Mouse (Mus musculus): Measurements from ENCODE around the gene Arl4c.

The Arl4c gene

DNA sequence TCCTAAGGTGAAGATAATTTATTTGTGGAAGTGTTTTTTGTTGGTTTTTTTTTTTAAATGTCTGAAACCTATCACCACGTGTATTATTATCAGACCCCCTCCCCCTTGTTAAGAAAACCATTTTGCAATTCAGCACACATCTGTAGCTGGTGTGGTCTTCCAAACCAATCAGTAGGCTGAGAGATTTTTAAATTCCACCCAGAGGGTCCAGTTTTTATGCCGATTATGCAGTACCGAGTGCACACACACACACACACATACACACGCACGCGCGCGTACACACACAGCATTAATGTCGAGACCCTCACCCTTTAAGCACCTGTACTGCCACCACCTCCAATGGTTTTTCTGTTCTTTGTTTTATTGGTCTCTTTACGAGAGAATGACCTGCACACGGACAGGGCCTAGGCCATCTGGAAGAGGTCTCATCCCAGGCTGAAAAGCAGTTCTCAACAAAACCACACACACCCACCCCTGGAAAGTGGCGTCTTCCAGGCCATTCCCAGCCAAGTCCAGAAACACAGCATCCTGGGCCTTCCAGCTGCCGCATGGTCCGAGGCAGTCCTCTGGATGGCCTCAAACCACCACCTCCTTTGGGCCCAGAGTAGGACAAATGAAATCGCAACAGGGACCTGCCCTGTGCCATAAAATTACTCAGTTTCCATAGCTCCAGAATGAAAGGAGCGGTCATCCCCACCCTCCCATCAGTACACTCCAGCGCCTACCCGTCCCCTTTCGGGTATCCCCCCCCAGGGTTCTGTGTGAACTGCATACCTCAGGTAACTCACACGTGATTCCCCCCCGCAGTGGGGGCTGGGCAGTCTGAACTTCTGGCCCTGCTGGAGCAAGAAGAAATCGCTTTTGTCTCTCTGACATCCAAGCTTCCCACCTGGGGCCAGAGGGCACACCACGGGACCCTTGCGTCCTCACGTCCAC is 1.9 kb downstream of the Arl4c start:
- peak; percentile 74 to 80 for DNase-seq

DNA sequence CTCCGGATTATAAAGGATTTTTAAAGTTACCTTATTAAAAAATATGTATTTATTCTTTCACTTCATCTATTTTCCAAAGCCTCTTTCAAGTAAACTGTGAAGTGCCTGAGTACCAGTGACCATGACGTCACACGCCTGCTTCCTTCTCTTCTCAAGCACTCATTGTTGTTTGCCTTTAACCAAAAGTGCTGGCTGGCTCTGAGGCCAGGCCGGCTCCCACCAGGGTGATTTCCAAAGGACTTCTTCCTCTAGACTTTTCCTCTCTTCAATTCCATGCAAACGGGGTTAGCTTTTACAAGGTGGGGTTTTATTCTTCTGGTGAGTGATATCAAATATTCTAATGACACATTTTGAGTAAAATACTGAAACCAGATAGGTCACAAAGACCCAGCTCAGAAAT is 2.6 kb downstream of the Arl4c start:
- DNase-seq, result peak in 1 of 2 experiments; percentile 66

DNA sequence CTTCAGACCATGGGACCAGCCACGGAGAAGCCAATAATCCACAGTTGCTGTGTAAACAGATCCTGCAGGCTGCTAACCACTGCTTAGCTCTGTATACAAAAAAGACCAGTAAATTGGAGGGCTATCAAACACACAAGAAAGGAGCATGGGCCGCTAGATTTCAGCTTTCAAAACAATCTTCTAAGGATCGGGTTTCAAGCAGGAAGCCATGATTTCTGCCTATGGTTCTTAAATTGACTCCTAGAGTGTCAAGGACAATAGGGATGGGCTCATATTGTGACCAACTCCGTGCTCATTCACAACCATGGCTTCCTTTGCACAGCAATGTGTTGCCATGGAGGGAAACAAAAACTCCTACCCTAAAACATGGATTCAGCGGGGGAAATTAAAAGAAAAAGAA is 3.1 kb downstream of the Arl4c start:
- DNase-seq, result no peak

DNA sequence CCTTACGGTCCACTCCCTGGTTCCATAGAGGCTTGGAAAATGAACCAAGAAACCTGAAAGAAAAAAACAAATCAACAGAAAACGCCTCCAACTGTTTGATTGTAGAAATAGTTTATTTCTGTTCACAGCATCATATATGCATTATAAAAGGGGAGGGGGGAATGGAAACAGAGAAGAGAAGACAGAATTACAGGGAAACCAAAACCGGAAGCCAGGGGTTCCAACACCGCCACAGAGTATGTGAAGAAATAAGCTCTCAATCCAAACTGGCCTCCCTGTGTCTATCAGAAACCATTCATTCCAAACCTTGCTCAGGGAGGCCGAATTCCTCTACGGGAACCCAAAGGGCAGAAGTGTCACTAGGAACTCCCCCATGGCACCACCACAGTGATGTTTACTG is 3.9 kb downstream of the Arl4c start:
- no peak for DNase-seq

DNA sequence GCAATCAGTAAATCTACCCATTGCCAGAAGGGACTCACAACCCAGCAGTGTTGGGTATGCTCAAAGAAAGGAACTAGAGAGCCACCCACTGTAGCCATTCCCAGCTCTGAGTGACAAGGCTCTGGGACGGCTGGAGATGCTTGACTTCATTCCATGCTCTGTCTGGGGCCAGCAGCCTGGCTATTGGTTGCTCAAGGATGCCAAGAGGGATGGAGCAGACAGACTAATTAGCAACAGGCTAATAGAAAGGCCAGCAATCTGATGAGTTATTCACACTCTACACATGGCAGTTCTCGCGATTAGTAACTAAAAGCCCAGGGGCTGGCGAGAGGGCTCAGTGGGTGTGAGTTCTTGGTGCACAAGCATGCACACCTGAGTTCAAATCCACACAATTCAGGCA is 5.6 kb downstream of the Arl4c start:
- no peak for DNase-seq

DNA sequence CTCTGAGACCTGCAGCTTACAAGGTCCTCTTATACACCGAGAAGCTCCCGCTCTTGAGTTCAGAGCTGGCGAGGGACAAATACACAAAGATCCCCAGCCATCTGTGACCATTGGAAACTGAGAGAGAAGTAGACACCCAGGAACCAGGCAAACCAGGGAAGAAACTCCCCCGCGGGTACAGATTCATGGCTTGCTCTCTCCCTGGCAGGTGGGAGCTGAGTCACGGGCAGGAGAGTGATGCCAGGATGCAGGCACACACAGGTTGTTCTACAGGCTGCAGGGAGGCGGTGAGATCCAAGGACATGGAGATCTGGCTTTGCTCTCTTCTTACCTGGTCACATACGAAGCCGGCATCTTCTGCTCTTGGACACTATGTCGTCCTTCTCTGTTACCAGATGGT is 7.7 kb downstream of the Arl4c start:
- DNase-seq, result no peak

DNA sequence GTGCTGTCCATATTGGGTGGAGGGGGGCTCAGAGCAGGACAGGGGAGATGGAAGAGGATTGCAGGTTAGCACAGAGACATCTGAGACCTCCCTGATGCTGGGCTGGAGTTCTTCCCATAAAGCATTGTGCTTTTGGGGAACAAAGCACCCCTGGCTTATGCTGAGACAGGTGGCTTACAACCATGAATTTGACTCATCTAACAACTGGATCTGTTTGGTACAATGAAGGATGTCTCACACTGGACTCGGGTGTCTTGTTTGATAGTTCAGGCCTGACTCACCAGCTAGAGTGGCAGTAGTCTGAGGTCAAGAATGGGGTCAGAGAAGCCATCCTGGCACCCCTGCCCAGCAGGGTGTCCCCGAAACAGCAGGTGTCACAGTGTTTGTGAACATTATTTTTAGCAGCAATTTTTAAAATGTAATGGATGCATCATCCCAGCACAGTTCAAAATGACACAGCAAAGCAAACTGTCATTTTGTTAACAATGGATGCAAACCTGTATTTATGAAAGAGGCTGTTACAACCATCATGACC is 9.7 kb downstream of the Arl4c start:
- DNase-seq, result no peak

DNA sequence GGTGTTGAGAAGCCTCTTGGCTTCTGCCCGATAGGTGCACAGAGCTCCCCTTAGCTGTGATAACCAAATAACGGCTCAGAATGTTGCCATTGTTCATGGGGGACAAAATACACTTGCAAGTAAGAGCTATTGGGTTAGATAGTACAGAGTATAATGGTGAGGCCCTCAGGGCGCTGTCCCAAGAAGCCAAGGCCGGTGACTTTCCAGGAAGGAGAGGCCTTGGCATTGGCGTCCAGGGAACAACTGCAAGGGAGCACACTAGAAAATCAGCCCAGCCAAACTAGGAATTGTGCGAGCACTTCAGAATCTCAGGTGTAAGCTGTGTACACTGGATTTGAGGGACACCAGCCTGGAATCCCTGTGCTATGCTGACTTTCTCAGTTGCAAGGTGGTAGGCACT is 11.4 kb downstream of the Arl4c start:
- no peak for DNase-seq

DNA sequence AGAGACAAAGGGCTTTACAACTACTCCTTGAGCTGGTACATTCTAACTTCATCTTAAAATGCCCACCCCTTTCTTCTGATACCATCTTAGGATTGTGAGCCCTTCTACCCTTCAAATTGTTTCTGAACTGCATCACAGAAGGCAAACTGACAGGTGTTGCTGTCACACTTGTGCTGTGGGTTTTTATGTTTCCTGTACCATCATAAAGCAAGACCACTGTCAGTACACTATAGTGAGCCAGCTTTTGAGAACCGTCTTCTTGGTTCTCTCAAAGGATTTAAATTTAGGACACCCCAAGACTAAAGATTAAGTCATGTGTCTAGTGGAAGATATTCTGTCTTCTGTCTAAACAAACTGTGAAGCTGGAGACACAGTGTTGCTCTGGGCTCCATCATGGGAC is 17.3 kb downstream of the Arl4c start:
- DNase-seq, result no peak

DNA sequence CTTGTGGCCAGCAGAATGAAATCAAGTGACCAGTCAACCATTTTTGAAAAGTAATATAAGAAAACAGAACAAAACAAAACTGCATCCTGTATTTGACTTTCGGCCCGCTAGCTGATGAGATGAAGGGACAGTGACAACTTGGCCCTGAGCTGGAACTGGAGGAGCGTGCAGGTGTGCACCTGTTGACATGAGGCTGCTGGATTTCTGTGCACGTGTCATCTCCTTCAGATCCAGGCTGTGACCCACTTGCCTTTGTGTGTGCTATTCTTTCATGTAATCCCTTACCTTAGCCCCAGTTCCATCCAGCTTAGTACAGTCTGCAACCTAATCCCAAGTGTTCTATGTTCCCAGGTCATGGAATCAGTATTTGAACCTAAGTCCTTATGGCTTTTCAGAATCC is 20.4 kb downstream of the Arl4c start:
- peak; percentile 52 to 76 for DNase-seq

DNA sequence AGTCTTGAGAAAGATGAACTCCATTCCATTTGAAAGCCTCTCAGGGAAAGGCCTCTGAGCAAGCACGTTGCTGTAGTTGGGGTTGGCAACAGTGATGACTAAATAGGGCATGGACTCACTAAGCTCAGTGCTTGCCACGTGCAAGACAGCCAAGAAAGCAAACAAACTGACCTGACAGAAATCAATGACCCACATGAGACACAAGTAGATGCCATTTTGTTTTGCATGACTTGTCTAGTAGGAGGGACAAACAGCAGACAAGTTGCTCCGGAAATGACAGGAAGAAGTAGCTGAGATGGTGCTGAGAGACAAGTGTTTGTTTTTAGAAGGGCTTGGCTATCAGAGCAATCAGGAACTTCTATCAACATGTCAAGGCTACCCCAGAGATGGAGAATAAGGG is 21.2 kb downstream of the Arl4c start:
- DNase-seq, result no peak

DNA sequence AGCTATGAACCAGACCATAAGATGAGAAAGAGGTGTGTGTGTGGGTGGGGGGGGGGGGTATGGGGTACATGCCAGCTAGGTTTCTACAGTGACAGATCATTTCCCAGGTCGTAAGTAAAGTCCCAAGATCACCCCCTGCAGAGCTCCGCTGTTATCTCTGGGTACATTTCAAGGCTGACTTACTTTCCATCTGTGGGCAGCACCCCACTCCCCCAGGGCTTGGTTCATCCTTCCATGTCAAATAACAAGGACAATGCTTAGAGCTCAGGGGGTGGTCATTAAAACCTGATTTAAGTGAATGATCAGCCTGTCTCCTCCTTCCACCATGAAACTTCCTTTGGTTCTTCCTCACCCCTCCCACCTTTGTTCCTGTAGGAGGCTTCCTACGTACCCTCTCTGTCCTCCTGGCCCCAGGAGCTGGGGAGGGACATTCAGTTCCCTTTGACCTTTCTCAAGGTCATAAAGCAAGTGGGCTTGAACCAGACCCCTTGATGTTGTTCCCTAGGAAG is 23.7 kb downstream of the Arl4c start:
- no peak for DNase-seq

DNA sequence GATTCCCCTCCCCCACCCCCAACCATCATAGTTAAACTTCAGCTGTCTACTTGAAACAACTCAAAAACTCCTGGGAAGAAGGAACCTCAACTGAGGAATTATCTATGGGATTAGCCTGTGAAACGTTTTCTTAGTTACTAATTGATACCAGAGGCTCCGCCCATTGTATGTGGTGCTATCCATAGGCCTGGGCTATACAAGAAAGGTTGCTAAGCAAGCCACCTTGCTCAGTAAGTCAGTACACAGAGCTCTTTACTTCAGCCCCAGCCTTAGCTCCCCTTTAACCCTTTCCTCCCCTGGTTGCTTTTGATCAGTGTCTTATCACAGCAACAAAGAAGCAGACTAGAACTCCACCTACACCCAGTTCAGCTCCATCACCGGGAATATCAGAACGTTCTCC is 31.2 kb downstream of the Arl4c start:
- DNase-seq, result no peak

DNA sequence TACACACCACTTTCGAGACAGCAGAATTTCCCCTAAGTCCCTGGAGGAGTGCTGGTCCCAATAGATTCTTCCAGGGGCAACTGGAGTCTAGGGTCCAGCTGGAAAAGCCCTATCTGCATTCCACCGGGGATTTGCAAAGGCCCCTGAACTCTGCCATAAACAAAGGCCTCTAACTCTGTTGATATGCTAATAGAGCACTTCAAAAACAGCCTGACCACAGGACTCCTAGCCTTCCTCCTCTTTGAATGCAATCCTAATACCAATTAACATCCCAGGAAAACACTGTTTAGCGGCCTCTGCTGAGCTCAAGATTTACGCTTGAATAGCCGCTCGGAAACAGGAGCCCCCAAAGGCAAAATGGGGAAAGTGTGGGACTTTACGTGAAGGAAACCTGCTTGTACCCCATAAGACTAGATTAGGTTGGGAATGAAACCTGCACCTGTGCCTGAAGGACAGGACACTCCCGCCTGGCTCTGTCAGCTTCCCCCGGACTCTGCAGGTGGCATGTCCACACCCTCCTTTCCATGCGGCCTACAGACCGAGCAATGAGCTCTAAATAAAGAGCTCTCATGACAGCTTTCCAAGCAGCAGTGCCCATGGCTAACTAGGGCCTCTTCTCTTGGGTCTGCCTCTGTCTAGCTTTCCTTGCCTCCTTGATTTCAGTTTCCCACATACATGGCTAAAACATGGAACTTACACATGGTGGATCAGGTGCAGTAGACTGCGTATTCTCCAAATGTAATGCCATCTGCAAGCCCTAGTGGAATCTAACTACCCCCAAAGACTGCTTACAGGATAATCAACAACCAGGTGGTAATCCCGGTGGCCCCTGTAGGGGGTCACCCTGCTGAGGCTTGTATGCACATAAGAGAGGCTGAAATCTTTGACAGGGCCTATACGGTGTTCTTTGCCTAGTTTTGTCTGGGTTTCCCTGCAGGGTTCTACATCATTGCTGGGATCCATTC is 32.9 kb downstream of the Arl4c start:
- no peak for DNase-seq

DNA sequence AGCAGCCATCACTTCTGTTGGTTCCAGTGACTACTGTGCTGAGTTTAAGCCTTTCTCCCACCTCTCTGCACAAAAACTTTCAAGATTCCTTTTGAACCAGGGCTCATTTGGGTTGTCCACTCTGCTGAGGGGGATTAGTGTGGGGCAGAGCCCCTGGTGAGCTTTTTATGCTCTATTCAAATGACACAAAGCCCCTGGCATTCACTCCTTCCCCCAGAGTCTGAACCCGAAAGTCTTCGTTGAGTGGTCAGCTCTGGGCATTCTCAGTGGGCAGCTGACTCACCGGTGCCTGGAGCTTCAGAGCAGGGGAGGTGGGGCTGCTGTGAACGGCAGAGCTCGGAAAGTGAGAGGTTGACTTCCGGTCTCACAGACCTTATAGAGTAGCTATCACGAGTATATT is 33.7 kb downstream of the Arl4c start:
- no peak for DNase-seq

DNA sequence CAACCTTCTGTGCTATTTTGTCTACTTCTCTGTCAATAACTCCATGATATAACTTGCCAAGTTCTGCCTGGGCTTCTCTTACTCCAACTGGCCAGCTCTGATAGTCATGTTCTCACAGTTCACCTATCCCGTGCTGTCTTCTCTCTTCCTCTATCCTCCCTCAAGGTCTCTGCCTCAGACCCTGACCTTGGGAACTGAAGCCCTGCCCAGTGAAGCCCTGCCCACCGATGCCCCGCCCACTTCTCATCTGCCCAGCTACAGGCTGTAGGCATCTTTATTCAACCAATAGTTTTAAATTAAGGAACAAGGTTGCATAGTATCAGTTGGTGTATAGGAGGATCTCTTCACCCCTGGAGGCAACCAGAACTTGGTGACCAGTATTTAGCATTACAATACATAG is 37.4 kb downstream of the Arl4c start:
- no peak for DNase-seq

DNA sequence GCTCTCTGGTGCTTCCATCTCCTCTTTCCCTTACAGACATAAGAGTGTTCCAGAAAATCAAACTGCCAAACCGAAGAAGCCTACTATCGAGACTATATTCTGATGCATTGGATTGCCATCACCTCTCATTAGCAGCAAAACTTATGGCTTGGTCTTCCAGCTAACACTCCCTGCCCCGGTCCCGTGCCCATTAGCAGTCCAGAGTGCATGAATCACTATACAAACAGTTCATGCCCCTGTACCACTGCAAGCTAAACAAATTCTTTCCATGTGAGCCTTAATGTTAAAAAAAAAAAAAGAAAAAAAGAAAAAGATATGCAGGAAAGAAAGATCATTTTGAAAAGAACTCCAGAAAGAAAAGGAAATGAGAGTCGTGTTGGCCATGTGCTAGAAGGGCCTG is 39.3 kb downstream of the Arl4c start:
- no peak for DNase-seq

DNA sequence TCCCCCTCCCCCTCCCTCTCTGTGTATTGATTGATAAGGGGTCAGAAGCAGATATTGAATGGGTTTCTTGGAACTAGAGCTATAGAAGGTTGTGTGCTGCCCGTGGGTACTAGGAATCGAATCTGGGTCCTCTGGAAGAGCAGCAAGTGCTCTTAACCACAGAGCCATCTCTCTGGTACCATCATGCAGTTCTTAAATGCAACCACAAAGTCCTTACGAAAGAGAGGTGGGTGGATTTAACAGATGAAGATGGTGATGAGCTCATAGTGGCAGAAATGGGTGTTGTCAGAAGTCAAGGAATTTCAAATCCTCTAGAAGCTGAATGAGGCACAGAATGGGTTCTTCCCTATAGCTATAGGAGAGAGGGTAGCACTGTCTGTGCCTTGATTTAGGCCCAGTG is 40.8 kb downstream of the Arl4c start:
- no peak for DNase-seq

DNA sequence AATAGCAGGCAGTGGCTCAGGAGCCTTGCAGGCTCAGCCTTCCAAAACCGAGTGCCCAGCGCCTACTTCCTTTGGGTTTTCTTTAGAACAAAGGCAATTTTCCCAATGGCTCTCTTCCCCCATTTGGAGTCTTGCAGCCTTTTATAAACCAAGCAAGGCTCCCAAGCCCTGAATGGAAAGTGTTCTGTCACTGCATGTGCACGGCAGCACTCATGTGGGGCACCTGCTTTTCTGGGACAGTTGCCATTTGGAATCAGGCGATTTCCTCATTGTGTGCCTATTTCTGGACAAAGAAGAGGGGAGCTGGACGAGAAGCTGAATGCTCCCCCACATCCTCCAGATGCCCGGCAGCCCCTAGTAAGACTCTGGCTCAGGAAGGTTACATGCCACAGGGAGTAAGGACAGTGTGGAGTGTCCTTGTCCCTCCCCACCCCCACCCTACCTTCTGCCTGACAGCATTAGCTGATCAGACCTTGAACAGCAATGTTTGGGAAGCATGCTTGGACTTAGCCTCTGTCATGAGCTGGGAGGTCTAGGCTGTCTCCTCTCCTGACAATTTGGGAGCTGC is 43.6 kb downstream of the Arl4c start:
- DNase-seq, result no peak

DNA sequence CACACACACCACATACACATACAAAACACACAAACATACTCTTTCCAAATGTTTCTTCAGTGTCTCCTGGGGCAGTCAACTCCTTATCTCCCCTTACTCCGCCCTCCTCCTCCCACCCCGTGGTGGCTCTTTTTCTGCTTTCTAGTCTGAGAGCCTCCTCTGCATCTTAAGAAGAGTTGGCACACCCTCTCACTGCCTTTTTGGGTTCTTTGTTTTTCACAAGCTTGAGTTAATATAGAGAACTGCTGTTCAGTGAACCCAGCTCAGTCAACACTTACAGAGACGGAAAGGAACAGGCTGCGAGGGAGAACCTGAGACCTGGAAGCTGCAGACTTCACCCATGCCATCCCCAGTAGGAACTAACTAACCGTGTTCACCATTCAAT is 45.9 kb downstream of the Arl4c start:
- peak; percentile 40 to 56 for DNase-seq

DNA sequence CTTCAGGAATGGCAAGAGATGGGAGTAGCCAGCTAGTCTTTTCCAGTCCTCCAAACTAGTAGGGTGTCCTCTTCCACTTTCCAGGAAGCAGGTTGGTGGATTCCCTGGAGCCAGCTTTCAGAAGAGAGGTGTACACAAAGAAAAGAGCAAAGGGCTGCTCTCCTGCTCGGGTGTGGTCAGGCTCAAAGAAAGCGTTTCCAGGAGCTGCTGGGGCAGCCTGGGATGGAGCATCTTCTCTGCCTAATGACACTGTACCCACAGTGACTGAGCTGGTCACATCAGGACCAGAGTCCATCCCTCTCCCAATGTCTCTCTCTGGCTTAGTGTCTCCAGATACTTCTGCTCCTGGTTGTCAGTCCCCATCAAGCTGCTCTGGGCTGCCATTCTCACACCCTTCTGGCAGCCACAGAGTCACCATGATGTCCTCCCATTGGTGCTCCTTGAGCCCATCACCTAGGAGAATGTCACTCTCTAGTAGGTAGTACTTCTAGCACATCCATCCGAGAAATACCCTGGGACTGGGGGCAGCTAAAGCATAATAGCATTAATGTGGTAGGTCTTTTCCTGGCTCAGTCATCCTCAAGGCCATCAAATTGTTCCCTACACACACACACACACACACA is 46.4 kb downstream of the Arl4c start:
- peak; percentile 48 to 52 for DNase-seq

All from thymus, postnatal 36 days (tissue).